Mouse (Mus musculus) erythroblast, embryonic 14.5 days (primary cell): ENCODE data around the gene Wfikkn1.

ENCODE experiments used
- GATA1 ChIP-seq: IDR thresholded peaks from 2 replicates; pipeline ENCODE4 v1.6.1; 2012; ENCODE audit warnings: low read length, inconsistent platforms, mixed read lengths
- TAL1 ChIP-seq: IDR thresholded peaks from 3 replicates; pipeline ENCODE4 v1.6.1; 2012; ENCODE audit warnings: low read length, inconsistent platforms, mixed read lengths

DNA sequence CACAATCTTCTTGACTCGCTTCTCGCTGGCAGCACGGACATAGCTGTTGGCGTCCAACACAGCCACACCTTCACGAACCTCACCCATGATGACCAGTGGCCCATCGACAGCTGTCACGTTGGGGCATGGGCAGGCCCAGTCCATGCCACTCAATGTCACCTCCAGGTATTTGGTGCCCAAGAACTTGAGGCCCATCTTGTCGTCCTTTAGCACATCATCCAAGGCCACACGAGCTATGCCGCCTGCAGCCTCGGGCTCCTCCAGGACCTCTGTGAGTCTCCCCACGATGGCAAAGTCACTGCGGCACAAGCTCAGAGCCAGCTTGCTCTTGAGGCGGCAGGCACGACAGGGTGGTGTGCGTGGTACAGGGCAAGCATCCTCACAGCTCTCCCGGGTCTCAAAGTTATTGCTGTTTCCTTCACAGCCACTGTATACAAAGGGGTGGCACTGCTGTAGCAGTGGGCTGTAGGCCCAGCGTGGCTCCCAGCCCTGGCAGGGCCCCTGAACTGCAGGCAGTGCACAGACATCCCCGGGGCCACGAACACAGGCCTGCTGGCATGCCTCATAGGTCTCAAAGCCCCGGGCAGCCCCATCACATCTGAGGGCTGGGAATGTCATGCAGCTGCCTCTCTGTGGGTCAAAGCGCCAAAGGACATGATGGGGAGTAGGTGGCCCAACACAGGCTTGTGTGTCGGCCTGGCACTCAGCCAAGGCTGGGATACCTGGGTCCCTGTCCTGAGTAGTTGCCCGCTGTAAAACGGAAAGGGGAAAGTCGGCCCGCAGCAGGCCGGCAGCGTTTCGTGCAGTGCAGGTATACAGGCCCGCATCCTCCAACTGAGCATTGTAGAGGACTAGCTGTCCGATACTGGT lies 2.7 kb downstream of the Wfikkn1 start:
- no peak for TF ChIP-seq GATA1
- TF ChIP-seq TAL1, result no peak
